Mouse (Mus musculus) right cerebral cortex, adult 2 months (tissue): ENCODE measurements at regions not wholly inside any gene's neighbourhood (a gene's known extent, or its start where the extent isn't known, plus 50 kb on each side); places are given as distances from the start of the nearest gene placed in this dataset.

Experiments
- DNase-seq, 2 experiments: peaks; one replicate each; pipeline ENCODE4 v3.0.0; 2021 to 2022; ENCODE audit warnings: low spot score in 2 of 2

DNA sequence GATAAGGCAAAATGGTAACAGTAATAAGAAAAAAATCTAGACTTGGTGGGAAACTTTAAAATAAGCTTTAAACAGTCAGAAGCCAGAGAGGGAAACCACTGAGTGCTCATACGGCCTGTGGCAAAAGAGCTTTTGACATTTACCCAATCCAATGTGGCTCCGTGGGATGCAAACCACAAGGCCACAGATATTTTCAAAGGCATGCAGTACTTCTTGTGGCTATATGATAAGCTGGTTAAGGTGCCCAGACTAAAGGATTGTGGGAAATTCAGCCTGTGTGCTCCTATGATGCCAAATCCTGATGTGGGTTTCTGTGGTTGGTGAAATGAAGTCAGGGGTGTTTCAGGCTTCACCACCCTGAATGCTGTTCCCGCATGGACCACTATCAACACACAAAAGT, 355.8 kb downstream of the Sorl1 start:
- no peak for DNase-seq

DNA sequence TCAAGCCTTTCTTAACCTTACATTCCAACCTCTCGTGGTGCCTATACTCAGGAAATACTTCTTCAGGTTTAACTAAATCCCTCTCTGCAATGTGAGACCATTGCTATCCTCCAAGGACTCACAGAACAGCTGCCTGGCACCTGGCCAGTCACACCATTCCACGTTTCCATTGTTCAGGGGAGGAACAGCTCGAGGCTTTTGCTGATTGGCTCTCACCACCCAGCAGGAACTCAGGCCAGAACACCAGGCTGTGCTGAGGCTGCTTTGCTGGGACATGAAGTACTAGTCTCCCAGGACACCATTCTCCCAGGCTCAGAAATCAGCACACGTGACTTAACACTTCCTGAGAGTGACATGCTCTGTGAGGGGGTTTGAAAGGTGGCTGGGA, 357.6 kb downstream of the Sorl1 start:
- peak; percentile 13 to 14 for DNase-seq

DNA sequence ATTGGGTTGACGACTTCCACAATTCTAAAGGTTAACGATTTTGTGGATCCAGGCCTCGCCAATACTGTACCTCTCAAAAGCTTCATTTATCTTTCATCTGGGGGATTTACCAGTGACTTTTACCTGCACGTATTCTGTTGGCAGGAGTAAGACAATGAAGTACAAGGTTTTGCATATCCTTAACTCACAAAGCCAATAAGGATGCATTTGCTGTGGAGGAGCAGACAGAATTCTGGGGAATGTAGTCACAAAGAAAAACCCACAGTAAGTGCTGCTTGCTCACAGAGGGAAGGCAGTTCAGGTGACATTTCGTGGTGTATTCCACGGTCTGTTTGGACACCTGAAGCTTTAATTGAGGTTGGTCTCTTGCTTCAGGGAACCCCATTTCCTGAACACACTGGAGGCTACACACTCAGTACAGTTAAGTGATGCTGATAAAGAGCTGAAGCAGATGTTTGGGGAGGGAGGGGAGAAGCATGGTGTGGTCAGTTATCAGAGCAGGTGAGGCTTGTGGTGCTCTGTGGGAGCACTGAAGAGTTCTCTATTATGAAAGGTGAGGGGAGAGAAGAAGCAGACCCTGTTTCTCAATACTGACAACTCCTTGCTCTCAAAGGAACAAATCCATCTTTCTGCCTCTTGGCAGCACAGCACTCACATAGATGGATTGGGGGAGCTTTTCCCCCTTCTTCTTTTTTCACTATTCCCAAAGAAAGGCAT, 358.1 kb downstream of the Sorl1 start:
- no peak for DNase-seq

DNA sequence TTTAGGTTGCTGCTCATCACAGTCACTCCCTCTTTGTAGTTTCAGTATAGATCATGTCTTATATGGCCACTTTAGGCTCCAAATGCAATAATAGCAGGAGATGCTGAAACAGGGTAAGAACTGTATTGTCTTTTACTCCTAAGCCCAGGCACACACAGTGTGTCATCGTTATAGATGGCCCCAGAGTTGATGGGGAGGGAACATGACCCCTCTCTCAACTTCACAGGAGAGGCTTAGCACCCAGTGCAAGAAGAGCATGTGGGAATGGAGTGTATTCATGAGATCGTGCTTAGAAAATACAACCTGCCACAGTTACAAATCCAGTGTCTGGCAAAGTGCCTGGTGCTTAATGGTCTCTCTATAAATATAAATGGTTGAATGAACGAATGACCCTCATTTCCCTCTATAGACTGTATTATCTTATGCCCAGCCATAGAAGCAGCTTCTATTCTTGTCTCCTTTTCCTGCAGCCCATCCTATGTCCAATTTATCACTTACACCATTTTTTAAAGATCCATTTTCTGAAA, 363.0 kb downstream of the Sorl1 start:
- DNase-seq = no peak

DNA sequence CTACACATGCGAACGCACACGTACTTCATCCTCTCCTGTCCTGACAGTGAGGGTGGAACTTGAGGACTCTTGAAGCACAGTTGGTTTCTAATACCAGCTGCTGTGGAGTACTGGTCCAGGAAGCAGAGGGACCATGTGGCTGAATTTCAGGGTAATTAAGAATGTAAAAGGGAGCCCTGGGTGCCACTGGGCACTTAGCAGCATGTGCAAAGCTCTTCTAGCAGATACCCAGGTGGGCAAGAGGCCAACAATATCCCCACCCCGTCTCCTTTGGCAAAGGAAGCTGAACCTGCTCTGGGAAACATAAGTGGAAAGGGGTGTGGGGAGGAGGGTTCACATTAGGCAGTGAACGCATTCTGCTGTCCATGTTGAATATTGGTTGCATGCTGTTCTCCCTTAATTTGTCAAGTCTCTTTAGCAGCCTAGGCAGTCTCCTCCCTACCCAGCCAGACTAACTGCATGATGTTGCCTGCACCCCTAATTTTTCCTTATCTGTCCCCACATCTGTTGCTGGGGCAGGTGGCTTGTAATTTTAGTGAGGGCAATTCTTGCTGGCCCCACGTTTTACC, 369.6 kb downstream of the Sorl1 start:
- no peak for DNase-seq

DNA sequence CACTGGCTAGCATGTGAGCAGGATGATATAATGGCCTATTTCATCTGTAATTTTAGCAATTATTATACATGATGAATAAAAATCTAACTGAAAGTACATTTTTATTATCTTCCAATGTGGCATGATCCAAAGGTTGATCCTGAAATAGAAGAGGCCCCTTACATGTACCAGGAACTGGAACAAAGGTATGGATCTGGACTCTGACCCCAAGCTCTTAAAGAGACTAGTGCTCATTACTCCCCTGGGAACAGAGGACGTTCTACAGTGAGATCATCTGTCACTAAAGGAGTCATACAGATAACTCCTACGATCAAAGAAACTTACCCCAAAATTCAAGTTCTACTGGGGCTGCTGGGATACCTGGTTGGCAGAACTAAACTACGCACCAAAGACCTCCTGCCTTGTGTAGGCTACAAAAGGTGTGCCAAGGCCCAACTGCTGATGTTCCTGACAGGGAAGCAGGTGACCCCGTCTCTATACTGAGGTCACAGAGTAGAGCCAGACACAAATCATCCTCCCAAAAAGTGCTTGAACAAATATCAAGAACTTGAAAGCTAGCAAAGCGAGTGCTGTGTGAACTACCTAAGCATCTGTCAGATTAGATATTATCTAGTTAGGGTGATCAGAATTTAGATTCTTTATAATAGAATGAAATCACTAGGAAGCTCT, 378.0 kb downstream of the Sorl1 start:
- DNase-seq = no peak

DNA sequence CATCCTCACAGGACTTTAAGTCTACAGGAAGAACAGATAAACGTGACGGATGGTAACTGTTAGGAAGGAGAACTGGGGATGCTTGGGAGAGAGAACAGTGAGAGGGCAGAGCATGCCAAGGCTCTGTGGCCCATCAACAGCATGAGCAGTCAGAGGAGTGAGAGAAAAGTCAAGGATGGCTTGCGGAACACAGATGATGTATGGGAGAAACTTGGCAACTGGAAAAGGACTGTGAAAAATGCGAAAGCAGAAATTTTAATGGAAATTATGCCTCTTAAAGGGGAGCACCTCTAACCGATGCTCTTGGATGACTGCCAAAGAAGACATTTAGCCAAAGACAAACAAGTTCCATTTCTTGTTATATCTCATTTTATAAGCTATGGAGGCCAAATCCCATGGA, 382.6 kb downstream of the Sorl1 start:
- DNase-seq = no peak

DNA sequence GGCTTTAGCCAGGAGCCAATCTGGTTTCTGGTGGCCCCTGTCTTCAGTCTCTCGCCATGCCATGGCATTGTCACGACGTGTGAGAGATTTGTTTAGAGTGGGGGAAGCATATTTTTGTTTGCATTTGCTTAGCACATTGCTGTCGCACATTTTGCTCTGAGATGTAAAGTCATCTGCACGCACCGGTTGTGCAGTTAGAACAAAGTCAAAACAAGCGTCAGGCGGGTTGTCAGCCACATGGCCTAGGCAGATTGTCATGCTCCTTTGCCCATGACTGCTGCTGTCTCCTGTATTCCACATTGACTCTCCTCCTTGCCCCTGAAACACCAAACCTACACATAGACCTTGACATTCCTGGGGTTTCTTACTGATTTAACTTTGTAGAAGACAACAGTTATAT, 383.6 kb downstream of the Sorl1 start:
- no peak for DNase-seq

DNA sequence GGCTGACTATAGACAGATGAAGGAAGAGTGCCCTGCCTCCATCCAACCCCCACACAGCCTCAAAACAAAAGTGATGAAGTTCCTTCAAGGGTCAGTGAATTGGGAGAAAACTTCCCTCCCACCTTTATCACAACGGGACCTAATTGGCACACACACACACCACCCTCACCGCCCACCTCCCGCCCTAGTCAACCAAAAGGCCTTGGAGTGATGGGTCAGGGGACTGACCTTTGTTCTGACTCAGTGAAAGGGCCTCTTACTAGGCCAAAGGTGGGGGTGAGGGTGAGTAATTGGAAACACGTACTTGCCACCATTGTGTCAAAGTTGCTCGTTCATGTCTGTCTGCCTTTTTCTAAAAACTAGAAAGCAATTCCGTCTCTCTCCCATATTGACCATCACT, 386.4 kb downstream of the Sorl1 start:
- no peak for DNase-seq

DNA sequence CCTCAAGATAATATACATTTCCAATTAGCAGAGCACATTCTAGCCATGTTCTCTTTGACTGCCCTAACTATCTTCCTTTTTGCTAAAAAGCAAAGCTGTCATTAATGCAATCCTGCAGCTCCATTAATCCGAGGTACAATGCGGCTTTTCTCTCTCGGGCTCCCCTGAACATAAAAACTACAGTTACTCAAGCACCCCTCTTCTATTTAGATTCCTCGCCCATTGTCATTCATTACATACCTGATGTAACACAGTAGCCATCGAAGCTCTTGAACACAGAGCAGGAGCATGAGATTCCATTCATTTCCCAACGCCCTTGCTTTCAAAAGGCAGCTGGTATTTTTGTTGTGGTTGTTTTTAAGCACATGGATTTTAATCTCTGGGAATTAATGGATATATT, 387.2 kb downstream of the Sorl1 start:
- DNase-seq = peak in 1 of 2 experiments; percentile 16

DNA sequence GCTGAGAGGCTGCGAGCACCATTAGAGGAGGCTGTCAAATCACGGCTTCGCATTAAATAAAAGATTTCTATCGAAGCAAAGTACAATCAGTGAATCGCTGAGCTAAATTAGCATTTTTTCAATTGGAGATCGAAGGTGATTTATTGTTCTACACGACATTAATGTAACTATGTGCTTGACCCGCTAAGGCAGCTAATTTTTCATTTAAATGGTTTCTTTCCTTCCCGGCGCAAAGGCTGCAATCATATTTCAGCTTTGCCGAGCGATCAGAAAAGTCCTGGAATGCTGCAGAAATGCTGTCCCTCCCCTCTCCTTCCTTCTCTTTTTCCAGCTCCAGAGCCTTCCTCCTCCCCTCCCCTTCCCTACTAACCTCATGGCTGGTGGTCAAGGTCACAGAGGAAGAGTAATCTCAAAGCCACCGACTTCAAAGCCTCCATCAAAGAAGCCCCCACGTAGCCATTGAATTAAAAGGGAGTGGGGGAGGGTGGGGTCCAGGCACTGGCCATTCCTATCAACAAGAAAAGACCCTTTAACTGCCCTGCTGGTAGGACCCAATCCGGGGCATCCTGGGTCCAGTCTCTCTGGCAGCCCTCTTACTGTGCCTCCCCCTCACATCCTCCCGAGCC, 387.8 kb downstream of the Sorl1 start:
- peak; percentile 26 to 31 for DNase-seq

DNA sequence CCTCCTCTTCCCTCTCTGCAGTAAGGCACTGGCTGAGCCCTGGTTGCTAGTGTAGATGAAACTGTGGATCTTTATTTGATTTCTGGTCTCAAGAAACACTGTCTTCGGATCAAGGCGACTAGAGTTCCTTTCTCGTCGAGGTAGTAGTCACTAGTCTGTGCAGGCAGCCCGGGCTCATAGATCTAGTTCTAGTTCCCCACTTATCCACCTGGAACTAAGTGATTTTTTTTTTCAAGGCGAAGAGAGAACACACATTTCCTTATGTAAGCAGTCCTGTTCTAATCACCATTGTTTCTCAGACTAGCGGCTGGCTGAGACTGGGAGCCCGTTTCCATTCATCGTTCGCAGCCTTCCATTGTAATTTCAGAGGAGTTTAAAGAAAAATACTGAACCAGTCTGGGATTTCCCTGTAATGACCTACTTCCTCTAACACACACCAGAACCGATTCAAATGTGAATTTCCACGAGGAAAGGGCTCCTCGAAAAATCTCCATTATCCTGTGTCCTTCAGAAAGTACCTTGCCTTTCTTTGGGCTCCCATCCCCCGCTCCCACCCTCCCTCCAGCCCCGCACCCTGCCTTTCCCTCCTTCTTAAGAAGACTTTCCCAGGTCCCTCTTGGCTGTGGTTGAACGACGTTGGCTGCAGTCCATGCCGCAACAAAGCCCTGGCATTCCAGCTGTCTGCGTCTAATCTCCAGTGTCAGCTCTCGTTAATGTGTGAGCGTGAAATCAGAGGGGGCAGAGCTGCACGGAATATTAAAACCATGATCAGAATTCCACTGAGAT, 388.5 kb downstream of the Sorl1 start:
- peak; percentile 76 to 85 for DNase-seq

DNA sequence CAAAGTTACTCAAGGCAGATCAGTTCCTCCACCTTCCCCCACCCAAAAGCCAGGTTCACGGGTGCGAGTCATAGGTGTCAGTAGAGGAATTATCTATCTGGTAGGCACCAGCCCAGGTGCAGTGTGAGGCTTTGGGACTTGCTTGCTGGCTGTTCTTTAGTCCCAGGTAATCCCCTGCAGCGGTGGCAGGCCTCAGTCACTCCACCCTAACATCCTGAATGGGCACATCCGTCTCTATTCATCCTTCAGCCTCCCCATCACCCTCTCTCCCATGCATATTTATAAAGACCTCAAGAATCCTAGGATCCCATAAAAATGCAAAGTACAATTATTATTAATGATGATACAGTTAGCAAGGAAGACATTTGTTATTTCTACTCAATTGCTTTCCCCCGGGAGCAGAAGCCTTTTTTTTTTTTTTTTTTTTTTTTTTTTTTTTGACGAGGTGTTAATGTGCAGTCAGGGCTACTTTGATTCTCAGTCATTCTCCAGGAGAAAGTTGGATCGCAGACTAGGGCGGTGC, 389.1 kb downstream of the Sorl1 start:
- DNase-seq = no peak

DNA sequence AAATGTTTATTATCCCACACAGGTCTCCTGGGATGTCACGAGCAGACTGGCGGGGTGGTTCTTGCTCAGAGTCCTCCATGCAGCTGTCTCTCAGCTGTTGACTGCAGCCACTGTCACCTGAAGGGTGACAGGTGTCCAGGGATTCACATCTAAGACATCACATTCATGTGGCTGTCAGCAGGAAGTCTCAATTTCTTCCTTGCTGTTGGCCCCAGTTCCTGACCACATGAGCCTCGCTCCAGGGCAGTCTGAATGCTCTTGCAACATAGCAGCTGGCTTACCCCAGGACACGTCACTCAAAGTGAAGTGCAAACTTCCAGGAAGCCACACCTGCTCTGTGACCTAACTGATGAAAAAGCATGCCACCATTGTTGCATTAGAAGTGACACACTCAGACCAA, 402.5 kb downstream of the Sorl1 start:
- no peak for DNase-seq

DNA sequence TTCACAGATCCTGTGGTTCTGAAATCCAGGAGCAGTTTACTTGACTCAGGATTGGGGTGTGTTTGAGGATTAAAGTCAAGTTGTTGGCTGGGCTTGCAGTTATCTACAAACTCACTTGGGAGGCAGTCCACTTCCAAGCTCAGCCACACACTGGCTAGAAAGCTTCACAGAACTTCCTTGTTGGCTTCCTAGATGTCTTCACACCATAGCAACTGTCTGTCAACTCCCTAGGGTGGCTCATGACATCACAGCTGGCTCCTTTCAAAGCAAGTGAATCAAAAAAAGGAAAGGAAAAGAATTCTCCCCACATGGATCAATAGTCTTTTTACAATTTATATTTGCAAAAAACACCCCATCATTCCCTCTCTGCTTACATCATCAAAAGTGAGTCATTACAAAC, 408.9 kb downstream of the Sorl1 start:
- no peak for DNase-seq

DNA sequence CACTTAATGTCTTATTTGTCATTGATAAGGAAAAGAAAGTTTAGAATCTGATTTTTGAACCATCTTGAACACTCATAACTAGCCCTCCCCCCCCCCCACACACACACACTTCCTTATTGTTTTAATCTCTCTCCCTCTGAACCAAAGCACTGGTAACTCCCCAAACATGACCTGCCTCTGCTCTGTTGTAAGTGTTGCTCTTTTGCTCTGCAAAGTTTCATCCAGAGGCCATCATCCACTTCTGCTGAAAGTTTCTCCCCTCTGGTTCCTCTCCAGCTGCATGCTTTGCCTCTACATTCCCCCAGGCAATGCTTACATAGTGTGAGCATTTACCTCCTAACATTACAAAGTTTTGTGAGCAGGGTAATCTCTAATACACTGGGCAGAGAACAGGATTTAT, 418.1 kb downstream of the Sorl1 start:
- no peak for DNase-seq

DNA sequence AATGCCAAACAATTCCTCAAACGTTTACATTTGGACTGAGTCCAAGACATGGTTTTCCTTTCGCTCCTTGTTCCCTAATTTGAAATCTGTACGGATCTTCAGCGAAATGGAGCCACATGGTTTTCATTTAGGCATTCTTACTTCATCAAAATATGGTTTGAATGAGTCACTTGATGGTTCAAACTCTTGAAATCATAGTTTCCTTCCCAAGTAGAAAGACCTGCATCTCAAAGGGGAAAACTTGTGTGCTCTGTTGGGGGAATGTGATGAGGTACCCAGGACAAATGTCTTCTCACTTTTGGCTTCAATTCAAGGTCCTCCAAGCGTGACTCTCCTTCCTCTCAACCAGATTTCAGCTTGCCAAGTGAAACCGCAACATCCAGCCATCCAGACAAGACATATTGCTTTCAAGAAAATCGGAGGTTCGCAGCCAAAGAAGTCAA, 418.6 kb downstream of the Sorl1 start:
- no peak for DNase-seq

DNA sequence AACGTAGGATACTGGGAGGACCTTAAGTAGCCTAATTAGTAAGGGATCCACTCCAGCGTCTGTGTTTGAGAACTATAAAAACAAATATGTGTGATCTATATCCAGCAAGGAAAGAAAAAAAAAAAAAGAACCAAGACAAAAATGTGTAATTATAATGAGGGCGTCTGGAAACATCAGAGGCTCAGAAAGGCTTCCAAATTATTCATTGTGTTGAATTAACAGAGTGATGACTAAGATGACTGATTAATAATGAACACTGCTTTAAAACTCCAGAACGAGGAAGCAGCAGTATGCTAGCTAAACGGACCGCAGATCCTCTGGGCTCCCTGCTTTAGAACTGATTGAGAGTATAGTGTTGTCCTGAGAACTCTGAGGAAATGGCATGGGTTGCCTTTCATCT, 421.0 kb downstream of the Sorl1 start:
- DNase-seq = no peak

DNA sequence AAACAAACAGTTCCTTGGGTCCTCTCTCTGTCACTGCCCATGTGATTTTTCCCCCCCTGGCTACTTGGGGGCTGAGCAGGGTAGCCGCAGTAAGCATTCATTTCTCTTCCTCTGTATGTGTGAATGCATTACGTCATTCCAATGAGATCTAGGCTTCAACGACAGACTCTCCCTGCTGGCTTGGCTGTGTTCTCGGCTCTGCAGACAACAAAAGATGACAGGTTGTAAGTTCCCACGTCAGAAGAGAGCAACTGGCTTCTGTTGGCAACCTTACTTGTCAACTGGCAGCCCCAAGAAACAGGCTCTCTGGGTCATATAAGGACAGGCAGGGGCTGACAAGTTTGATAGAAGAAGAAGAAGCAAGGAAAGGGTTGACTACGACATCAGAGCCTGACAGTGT, 423.4 kb downstream of the Sorl1 start:
- DNase-seq = peak; percentile 6 to 15

DNA sequence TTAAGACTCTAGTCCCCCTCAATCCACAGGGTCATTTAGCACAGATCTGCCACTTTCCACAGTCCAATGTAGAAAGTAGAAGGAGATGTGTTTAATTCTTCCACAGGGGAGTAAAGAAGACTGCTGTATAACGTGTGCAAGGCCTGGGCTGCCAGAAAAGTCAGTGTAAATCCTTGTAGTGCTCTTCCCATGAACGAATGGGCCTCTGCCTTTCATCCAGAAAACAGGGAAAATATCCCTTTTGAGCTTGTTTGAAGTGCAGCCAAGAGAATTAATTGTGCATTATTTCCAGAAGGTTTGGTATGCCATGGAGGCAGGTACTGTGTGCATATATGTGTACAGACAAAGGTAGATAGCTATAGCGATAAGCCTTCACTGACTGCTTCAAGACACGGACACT, 425.1 kb downstream of the Sorl1 start:
- DNase-seq = no peak

DNA sequence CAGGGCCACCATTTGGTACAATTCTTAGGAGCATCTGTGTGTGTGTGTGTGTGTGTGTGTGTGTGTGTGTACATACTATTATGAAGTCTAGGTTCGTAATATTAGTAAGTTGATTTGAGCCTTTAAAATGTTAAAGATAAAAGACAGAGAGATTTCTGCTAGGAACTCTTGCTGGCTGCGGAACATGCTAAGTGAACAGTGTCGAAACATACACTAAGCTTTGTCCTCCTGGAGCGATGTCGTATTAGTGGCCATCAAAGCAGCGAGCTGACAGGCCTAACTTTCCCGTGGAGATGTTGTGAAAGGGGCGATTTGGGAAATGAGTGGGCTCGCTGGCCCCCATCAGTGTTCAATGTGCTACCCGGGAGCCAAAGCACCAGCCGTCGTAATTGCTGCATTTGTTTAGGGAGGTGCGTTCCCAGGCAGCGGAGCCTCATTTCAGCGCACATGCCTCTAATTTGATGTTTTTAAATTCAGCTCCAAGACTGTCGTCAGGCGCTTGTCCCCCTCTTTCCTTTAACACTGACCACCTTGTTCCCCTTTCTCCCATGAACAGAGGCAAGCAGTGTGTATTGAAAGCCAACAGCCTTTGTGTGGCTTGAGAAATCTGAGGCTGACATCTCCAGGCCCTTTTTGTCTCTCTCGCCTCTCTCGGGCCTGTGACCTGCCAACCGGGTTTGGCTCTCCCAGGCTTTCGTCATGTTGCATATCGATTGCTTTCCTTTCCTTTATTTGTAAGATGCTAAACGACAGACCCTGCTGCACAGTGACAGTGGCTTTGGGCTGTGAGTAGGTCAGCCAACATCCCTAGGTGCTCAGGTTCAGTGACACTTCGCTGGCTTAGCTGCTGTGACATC, 426.3 kb downstream of the Sorl1 start:
- peak; percentile 10 to 52 for DNase-seq
